Mouse (Mus musculus): ENCODE data around the gene Helz2. TPM values are rescaled to one million over a fixed set of nuclear protein-coding genes. Genes with fewer than 3 reads are reported as not detected.

Helz2 gene
- polyA plus RNA-seq, 1 experiment: 10.9 TPM

DNA sequence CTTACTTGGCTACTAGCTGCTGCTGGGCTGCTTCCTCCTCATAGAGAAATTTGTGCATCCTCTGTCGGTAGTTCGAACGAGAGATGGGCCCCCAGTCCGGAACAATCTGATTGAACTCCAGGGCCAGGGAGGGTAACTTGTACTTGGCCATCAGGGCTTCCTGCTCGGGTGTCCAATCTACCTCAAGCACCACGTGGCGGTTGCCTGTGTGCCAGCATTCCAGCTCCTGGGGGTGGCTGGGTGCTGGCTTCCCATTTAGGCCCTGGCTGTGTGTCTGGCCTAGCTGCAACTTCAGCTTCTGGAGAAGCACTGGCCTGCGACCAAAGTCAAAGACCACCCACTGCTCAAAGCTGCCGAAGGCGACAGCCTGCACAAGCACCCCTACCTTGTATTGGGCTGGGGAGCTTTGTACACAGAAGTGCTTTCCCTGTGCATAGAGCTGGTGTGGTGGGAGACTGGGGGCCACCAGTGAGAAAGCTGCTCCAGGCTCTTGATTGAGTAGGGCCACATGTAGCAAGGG, 3.7 kb downstream of the Helz2 start:
- DNase-seq (ENCODE audit: low spot score): peak; percentile 18

GRCm38 (mm10) chr2:181237251-181238014, 4.4 kb downstream of the Helz2 start:
- peak; percentile 16 for DNase-seq (ENCODE audit: low spot score)

GRCm38 (mm10) chr2:181235681-181236566, 5.9 kb downstream of the Helz2 start:
- peak; percentile 16 for DNase-seq (ENCODE audit: low spot score)

DNA sequence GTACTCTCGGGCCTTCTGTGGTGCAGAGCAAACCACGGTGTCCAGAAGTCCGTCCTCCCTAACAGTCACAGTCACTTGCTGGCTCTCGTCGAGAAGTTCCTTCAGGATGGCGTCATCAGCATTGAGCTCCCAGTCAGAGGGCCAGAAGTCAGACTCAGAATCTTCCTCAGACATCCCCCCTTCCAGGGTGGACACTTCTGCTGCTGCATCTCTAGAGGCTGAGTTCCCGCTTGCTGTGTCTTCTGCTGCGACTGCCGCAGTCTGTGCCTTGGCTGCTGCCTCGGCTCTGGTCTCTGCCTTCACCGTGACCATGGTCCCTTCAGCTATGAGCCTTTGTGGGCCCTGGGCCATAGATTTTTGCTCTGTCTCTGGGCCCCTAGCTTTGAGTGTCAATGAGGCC, 7.1 kb downstream of the Helz2 start:
- DNase-seq (ENCODE audit: low spot score): peak; percentile 16

GRCm38 (mm10) chr2:181233443-181233842, 8.4 kb downstream of the Helz2 start:
- DNase-seq (ENCODE audit: low spot score): peak; percentile 14

DNA sequence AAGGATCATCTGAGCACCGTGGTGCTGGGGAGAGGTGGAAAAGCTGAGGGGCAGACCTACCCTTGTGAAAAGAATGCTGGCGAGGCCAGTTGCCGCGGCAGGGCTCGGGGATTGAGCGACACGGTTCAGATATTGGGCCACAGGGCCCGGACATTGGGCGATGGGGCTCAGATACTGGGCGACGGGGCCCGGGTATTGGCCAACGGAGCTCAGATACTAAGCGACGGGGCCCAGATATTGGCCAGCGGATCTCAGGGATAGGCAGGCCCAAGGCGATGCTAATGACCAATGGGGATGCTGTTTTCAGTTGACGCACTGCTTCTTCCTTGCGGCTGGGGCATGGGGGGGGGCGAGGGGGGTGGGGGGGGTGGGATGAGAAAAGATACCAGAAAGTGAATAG, 10.7 kb downstream of the Helz2 start:
- DNase-seq (ENCODE audit: low spot score): no peak

- DNase-seq (ENCODE audit: low spot score): no peak
Observed at GRCm38 (mm10) chr2:181228335-181228734, 13.5 kb downstream of the Helz2 start.

GRCm38 (mm10) chr2:181227122-181227521, 14.7 kb downstream of the Helz2 start:
- DNase-seq (ENCODE audit: low spot score): no peak

DNA sequence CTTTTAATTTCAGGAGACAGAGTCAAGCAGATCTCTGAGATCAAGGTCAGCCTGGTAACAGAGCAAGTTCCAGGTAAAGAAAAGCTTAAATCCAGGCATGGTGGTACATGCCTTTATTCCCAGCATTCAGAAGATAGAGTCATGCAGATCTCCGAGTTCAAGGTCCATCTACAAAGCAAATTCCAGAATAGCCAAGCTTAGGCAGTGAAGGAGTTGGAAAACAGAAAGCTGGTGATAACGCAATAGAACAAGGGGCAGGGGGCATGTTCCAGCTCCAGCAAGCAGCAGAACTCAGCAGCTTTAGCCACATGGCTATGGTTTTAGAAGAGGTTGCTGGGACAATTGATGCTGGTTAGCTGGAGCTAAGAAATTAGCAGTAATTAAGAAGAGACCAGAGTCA, 16.8 kb downstream of the Helz2 start:
- DNase-seq (ENCODE audit: low spot score): no peak

DNA sequence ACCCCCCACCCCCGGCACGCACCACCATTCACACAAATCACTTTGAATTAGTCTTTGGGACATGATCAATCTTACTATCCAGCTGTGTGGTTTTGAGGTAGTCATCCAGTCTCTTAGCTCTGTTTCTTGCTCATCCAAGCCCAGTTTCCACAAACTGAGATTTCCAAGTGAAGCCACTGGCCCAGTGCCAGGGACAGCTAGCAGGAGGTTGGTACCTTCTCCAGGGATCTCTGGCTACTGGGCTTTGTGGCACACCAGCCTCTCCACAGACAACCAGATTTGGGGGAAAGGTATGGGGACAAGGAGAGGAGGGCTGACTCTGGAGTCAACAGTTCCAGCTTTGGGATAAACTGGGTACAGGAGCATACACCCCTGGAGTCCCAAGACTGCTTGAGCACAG, 21.5 kb downstream of the Helz2 start:
- DNase-seq (ENCODE audit: low spot score): no peak

- DNase-seq (ENCODE audit: low spot score): peak; percentile 52
Observed at GRCm38 (mm10) chr2:181219538-181220216, 22.1 kb downstream of the Helz2 start, which contains the start of gene Fndc11. Gene Fndc11 (plus strand): TSS chr2:181220013.

DNA sequence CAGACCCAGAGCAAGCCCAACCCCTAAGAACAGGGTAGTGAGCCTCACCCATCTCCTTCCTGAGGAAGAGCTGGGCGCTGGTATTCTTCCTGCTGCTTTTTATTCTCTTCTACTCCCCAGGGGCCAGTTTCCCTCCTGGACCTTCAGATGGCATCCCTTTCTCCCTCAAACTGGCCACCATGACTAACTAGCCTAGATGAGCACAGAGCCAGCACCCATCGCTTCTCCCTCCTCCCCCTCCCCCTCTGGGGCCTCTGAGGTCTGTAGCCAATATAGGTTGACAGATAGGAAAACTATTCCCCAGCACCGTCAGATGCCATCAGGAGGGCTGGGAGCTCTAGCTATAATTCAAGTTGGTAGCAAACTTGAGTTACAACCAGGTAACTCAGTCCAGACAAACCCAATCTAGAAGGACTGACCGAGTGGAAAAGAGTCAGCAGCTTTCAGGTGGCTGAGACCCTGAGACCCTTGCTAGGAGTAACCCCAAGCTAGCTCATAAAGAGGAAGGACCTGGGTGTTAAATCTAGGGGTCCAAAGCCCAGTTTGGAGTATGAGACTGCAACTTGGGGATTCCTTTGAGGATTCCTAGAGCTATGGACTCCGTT, 22.8 kb downstream of the Helz2 start:
- DNase-seq (ENCODE audit: low spot score): no peak

GRCm38 (mm10) chr2:181216037-181216436, 25.8 kb downstream of the Helz2 start:
- DNase-seq (ENCODE audit: low spot score): no peak

- DNase-seq (ENCODE audit: low spot score): no peak
Observed at GRCm38 (mm10) chr2:181213021-181213445, 28.8 kb downstream of the Helz2 start, which contains the start of gene Srms. Gene Srms (minus strand): TSS chr2:181213185.

DNA sequence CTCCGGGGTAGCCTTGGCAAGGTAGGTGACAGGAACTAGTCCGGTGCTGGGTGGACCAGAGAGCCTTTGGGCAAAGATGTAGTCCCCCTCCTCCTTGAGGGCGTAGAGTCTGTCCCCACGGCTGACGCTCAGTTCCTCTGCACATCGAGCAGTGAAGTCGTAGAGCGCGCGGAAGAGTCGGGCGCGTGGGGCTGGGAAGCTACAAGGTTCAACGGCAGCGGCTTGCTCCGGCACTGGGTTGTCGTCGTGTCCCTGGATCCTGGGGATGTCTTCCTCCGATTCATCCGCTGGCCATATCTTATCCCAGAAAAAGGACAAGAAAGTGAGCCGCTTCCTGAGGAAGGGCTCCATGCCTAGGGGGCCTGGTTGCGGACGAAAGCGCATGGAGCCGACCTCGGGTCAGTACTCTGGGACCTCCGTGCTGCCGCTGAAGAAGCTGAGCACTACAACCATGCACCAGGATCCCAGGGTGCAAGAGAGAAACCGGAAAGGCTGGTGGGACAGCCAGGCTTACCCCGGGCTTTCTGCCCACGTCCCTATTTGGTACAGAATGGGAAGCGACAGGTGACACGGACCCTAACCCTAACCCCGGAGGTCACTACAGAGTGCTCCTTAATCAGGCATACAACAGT, 29.3 kb downstream of the Helz2 start:
- no peak for DNase-seq (ENCODE audit: low spot score)

DNA sequence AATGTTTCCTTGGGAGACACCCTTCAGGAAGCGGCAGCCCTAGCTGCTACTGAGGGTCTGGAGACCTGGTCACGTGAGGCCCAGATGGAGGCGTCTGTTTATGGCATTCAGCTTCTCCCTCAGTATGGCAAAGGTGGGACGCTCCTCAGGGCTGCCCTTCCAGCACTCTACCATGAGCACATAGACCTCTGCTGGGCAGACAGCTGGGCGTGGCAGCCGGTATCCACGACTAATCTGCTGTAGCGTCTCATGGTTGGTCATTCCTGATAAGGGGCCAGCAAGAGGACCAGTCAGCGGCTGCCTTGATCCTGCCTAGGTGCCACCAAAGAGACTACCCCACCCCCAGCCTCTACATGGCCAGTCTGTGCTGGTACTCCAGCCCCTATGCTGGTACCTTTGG, 35.7 kb downstream of the Helz2 start:
- DNase-seq (ENCODE audit: low spot score): no peak

DNA sequence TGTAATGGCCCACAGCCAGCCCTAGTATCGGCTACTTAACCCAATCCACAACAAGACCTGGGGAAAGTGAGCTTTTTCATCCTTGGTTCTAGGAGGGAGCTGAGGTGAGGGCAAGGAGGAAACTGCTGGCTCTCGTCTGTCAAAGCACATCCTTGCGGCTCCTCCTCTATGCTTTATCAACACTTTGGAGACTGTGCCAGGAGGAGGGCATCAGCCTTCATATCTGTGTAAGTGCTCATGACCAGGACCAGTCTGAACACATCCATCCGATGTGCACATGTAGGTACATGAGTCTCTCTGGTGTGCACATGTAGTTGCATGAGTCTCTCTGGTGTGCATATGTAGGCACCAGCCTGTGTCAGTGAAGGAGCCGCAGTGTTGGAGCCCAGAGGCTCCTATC, 36.1 kb downstream of the Helz2 start:
- no peak for DNase-seq (ENCODE audit: low spot score)

- DNase-seq (ENCODE audit: low spot score): no peak
Observed at GRCm38 (mm10) chr2:181202886-181203285, 38.9 kb downstream of the Helz2 start.

GRCm38 (mm10) chr2:181202422-181202821, 39.4 kb downstream of the Helz2 start, which contains the start of gene Ptk6:
Gene Ptk6 (minus strand): TSS chr2:181202789.
- DNase-seq (ENCODE audit: low spot score): no peak

DNA sequence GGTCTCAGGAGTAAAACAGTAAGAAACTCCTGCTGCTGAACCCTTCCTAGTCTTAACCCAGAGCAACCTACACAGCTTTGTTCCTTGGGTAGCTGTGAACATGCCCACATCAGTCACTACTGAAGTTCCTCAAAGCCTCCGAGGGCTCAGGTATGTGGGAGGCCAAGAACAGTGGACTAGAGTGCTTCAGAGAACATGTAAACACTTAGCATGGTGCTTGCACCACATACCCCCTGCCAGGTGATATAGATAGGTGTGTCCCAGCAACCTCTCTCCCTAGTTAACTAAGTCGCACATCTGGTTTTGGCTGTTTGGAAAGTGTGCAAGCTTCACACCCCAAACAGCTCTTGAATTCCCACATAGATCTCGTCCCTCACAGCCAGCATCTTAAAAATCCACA, 40.2 kb downstream of the Helz2 start:
- no peak for DNase-seq (ENCODE audit: low spot score)

Data from urinary bladder, adult 2 months (tissue).